Mouse (Mus musculus) macrophage (primary cell): Measurements from ENCODE around the gene Maml3. TPM values are rescaled to one million over a fixed set of nuclear protein-coding genes. Genes with fewer than 3 reads are reported as not detected.

ENCODE experiments used
- H3K27ac ChIP-seq: fragments of 350-480 bp; formaldehyde crosslinking; 2 replicates; pipeline ENCODE4 v1.9.0; 2021
- H3K36me3 ChIP-seq: fragments of 350-480 bp; formaldehyde crosslinking; 2 replicates; pipeline ENCODE4 v1.9.0; 2021; ENCODE audit errors: inconsistent target
- H3K4me3 ChIP-seq: fragments of 350-480 bp; formaldehyde crosslinking; 2 replicates; pipeline ENCODE4 v1.9.0; 2021; ENCODE audit errors: inconsistent target
- H3K79me2 ChIP-seq: fragments of 350-480 bp; formaldehyde crosslinking; 2 replicates; pipeline ENCODE4 v1.9.0; 2021; ENCODE audit errors: inconsistent target
- WGBS: methylation state at CpG from one replicate; pipeline ENCODE4 v1.1.7; 2026; ENCODE audit warnings: inconsistent platforms; ENCODE audit not compliant: missing documents; 5-methylcytosine and 5-hydroxymethylcytosine counted together
- polyA plus RNA-seq: library from polyadenylated mRNA; stranded (reverse); fragments of 250-400 nt; gene quantifications from 3 replicates; pipeline ENCODE4 v1.2.4, GENCODE M21; 2018; ENCODE audit warnings: inconsistent platforms

Maml3 gene
- polyA plus RNA-seq, 1 experiment from 2014 or later, result 0.72 TPM

DNA sequence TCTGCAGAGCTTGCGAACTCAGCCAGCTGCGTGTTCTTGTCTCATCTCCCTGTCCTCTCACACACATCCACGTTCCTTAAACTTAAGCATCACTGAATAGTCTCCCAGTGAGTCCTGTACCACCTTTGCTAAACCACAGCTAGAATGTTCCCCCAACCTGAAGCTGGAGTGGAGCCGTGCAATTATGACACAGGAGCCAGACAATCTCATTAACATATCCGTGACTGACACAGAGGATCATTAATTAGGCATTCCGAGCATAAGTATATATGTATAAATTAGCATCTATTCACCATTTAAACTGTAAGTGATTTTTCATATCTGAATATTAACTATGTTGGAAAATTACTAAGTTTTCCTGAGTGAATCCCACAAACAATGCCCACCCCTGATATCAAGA, 181.1 kb downstream of the Maml3 start:
- no peak overlapping the region for H3K27ac ChIP-seq
- 96% methylated on average over 5 of the region's 6 CpGs for WGBS
- H3K36me3 ChIP-seq, result no peaks in the 10 kb centered on the region
- no peaks in the 10 kb centered on the region for H3K79me2 ChIP-seq
- no peak overlapping the region for H3K4me3 ChIP-seq

GRCm38 (mm10) chr3:51916902-51917301, 188.0 kb downstream of the Maml3 start:
- Histone ChIP-seq H3K36me3 (no peaks in the 10 kb centered on the region), H3K27ac (no peak overlapping the region), H3K79me2 (no peaks in the 10 kb centered on the region), H3K4me3 (no peak overlapping the region)
- 100% methylated on average over 3 of the region's 4 CpGs for WGBS

GRCm38 (mm10) chr3:51916060-51916870, 188.6 kb downstream of the Maml3 start:
- Histone ChIP-seq H3K36me3 (no peaks in the 10 kb centered on the region), H3K4me3 (no peak overlapping the region), H3K79me2 (no peaks in the 10 kb centered on the region), H3K27ac (no peak overlapping the region)
- WGBS, result 57% methylated on average over 10 of the region's 10 CpGs

- H3K36me3 ChIP-seq, result no peaks in the 10 kb centered on the region
- WGBS, result 80% methylated on average over 1 of the region's 1 CpGs
- H3K4me3 ChIP-seq, result no peak overlapping the region
- H3K79me2 ChIP-seq, result no peaks in the 10 kb centered on the region
- H3K27ac ChIP-seq, result no peak overlapping the region
These were observed 189.5 kb downstream of the Maml3 start for GRCm38 (mm10) chr3:51915415-51915814.

- 54% methylated on average over 4 of the region's 4 CpGs for WGBS
These were observed 190.0 kb downstream of the Maml3 start for GRCm38 (mm10) chr3:51914900-51915299.

GRCm38 (mm10) chr3:51913498-51913897, 191.4 kb downstream of the Maml3 start:
- no peaks in the 10 kb centered on the region for H3K79me2 ChIP-seq
- no peak overlapping the region for H3K4me3 ChIP-seq
- WGBS, result 97% methylated on average over 8 of the region's 8 CpGs
- H3K27ac ChIP-seq, result no peak overlapping the region
- H3K36me3 ChIP-seq, result no peaks in the 10 kb centered on the region

More at GRCm38 (mm10) chr3:51914900-51915299, 190.0 kb downstream of the Maml3 start:
- Histone ChIP-seq H3K79me2 (no peaks in the 10 kb centered on the region), H3K27ac (no peak overlapping the region), H3K4me3 (no peak overlapping the region), H3K36me3 (no peaks in the 10 kb centered on the region)

DNA sequence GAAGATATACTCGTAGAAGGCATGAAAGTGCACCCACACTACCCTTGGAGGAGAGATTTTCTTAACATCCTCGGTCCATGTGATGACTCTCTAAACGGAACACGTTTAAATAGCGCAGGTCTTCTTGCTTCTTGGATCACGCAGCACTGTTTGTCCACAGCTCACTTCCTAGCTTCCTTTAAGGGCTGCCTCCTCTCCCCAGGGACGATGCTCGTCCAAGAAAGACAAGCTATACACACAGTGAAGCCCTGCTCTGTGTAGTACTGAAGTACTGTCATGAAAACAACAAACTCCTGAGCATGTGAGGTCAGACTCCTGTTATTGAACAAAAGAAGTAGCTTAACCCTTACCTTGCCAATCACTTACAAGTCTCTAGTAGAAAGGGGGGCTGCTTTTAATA, 192.7 kb downstream of the Maml3 start:
- Histone ChIP-seq H3K36me3 (no peaks in the 10 kb centered on the region), H3K79me2 (no peaks in the 10 kb centered on the region), H3K4me3 (no peak overlapping the region), H3K27ac (no peak overlapping the region)
- 93% methylated on average over 8 of the region's 8 CpGs for WGBS

DNA sequence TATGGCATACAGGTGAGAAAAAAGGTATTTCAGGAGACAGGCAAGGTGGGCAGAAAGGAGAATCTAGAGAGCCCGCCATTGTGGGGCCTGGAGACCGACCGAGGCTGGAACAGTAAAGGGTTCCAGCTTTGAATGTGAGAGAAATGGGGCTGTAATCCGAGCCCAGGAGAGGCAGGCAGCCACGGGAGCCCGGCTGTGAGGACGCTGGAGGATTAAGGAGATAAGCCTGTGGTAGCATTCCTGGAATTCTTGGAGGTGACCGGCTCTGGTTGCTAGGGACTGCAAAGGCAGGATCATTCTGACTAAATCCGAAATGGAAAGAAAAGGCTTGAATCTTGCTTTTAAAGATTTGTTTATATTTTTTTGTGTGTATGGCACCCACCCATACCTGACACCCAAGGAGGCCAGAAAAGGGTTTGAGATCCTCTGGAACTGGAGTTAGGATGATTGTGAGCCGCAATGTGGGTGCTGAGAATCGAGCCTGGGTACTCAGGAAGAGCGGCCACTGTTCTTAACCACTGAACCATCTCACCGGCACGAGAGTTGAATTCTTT, 196.4 kb downstream of the Maml3 start:
- Histone ChIP-seq H3K79me2 (no peaks in the 10 kb centered on the region), H3K36me3 (no peaks in the 10 kb centered on the region), H3K27ac (no peak overlapping the region), H3K4me3 (no peak overlapping the region)
- WGBS, result 93% methylated on average over 14 of the region's 14 CpGs

DNA sequence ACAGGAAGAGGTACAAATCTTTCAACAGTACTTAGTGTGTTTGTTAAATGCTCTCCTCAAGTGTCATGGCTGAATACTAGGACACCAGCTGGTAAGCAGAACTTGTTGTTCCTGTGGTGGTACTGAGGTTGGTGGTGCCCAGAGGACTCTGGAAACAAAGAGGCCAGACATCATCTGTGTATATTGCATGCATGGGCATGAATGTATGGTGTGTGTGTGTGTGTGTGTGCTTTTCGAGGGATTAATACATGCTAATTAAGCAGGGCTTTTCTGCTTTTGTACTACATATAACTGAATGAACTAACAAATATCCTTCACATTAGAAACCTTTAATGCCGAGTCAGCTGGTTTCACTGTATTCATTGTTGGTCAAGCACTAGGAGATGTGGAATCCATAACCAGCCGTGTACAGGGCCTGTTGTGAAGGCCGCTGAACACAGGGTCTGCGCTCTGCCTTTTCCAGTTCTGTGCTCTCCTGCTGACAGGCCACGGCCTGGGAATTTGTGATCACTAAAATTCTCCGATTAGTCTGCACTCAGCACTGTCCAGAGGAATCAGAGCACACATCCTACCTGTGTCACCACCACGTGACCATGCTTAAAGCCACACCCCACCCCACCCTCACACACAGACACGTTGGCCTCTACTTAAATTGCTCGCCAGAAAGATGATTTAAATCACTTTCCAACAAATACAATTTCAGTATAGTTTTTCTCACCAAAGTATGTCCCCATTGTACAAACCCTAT, 197.6 kb downstream of the Maml3 start:
- Histone ChIP-seq H3K27ac (no peak overlapping the region), H3K79me2 (no peaks in the 10 kb centered on the region), H3K4me3 (no peak overlapping the region), H3K36me3 (no peaks in the 10 kb centered on the region)
- 91% methylated on average over 10 of the region's 10 CpGs for WGBS

DNA sequence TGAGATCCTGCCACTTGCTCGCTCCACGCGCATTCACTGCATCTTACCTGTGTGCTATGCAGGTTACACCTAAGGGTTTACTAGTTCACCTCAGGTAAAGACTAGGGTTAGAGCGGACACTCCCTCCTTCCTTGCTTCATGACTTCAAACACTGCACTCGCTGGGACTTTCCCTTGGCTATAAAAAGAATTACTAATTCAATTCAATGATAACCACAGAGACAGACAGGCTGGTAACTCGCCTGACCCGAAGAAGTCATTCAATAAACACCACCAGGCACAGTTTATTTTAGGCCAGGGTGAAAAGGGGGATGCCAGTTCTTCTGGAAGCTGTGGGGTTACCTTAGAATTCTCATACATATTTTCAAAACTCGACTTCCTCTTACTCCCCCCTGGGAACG, 199.0 kb downstream of the Maml3 start:
- Histone ChIP-seq H3K36me3 (no peaks in the 10 kb centered on the region), H3K79me2 (no peaks in the 10 kb centered on the region), H3K27ac (no peak overlapping the region), H3K4me3 (no peak overlapping the region)
- WGBS, result 69% methylated on average over 9 of the region's 9 CpGs

GRCm38 (mm10) chr3:51904357-51904855, 200.5 kb downstream of the Maml3 start:
- Histone ChIP-seq H3K27ac (no peak overlapping the region), H3K36me3 (no peaks in the 10 kb centered on the region), H3K79me2 (no peaks in the 10 kb centered on the region), H3K4me3 (no peak overlapping the region)
- WGBS, result 95% methylated on average over 12 of the region's 12 CpGs

DNA sequence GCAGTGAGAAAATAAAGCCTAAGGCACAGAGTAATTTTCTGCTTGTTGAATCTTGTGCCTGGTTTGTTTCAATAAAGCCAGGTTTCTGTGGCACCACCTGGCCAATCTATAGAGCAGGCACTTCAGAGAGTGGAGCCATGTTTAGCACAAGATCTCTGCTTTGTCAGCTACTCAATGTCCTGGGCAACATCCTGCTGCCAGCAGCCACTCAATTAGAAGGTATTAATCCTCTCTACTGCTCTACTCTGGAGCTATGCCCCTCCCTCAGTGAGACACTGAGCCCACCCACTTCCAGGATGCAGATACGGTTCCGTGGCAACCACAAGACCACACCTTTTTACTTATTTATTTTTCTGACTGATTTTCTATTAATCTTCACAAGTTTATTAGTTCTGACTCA, 203.7 kb downstream of the Maml3 start:
- 53% methylated on average over 2 of the region's 2 CpGs for WGBS
- H3K27ac ChIP-seq, result no peak overlapping the region
- no peaks in the 10 kb centered on the region for H3K36me3 ChIP-seq
- no peak overlapping the region for H3K4me3 ChIP-seq
- no peaks in the 10 kb centered on the region for H3K79me2 ChIP-seq

GRCm38 (mm10) chr3:51894514-51894913, 210.4 kb downstream of the Maml3 start:
- Histone ChIP-seq H3K79me2 (no peaks in the 10 kb centered on the region), H3K4me3 (no peak overlapping the region), H3K27ac (no peak overlapping the region), H3K36me3 (no peaks in the 10 kb centered on the region)
- 89% methylated on average over 8 of the region's 8 CpGs for WGBS

DNA sequence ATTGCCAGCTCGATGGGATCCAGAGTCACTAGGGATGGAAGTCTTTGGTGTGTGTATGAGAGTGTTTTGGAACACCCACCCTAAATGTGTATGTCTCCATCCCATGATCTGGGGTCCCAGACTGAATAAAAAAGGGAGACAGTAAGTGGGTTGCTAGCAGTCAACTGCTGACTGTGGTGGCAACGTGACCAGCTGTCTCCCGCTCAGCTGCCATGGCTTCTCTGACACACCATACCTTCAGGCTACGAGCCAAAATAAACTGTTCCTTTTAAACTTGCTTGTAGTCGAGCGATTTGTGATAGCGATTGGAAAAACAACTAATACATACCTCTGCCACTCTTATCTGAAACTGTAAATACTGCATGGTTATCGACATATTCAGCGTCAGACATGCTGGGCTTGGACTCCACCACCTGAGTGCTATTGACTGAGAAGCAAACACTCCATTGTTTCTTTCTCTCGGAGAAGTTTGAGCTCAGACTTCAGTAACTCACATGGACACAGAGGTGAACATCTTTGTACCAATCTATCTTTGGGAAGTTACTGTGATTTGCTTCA, 213.2 kb downstream of the Maml3 start:
- WGBS, result 96% methylated on average over 10 of the region's 10 CpGs
- no peaks in the 10 kb centered on the region for H3K36me3 ChIP-seq
- no peak overlapping the region for H3K4me3 ChIP-seq
- no peak overlapping the region for H3K27ac ChIP-seq
- H3K79me2 ChIP-seq, result no peaks in the 10 kb centered on the region

GRCm38 (mm10) chr3:51890181-51890580, 214.7 kb downstream of the Maml3 start:
- no peaks in the 10 kb centered on the region for H3K36me3 ChIP-seq

More at GRCm38 (mm10) chr3:51890181-51890580, 214.7 kb downstream of the Maml3 start:
- Histone ChIP-seq H3K4me3 (no peak overlapping the region), H3K27ac (no peak overlapping the region), H3K79me2 (no peaks in the 10 kb centered on the region)
- WGBS, result 27% methylated on average over 4 of the region's 4 CpGs
